Mouse (Mus musculus): ENCODE measurements around the gene Mfsd14b. TPM values are rescaled to one million over a fixed set of nuclear protein-coding genes. Genes with fewer than 3 reads are reported as not detected.

Mfsd14b gene
- 59.8 TPM for polyA plus RNA-seq (2015; fragmentation: Illumina TruSeq; extraction: RNeasy Lipid Tissue Mini Kit (QIAGEN cat#74804); ENCODE audit: insufficient read depth, low replicate concordance)

DNA sequence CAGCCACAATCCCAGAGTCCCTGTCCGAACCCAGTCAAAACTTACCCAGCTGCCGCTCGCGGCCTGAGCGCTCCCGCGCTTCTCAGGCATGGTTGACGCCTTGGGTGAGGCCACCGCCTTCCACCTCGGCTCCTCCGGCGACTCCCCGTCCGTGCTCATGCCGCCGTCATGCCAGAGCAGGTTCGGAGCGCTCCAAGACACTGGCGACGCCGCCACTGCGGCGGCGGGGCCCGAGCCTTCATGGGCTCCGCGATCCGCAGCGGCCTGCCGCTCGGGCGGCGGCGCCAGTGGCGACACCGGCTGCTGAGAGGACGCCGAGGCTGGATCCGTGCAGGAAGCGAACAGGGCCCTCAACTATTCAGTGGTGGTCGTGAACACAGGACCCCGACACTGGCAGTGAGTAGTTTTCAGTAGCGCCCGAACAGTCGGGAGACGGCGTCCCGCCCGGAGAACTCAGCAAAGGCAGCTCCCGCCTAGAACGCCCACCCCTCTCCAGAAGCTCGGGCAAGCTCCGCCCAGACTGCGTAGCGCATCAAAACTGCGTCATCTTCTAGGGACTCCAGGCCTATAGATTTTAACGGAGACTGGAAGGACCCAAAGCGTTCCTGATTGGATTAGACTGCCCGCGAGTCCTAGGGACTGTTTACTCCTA, at the start of gene Mfsd14b:
Gene Mfsd14b (minus strand): TSS at position 517 of the 652 bp plus-strand sequence.

DNA sequence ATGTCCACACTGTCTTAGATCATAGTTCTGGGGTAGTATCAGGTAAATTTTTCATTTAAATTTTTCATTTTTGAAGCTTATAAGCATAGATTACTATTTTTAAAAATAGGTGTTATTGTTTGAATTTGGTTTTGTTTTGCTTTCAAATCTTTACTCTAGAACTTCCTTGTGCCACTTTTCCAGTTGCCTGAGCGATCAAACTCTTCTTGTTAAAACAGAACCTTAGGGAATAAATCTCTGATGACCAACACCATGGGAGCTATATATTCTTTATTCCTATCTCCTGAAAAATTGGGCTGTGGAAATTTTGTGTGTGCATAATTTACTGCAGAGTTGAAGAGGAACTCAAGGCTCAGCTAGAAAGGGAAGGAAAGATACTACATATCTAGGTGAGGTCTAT, 37.2 kb upstream of the Mfsd14b start, which contains the start of gene Olfr466:
Gene Olfr466 (plus strand): TSS at position 301 of the 400 bp plus-strand sequence.

DNA sequence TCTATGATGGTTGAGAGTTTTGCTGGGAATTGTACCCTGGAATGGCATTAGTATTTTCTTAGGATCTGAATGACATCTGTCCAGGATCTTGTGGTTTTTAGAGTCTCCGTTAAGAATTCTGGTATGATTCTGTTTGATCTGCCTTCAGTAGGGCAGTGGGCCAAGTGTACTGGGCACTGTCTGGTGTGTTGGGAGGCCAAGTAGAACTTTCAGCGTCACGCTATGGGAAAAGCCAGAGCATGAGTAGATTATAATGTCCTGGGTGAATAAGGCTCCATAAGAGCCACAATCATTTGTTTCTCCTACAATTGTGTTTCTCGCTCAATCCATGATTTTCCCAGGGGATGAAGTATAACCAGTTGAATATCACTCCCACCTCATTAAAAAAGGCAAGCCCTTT, 25.0 kb upstream of the Mfsd14b start, which contains the start of gene Olfr465-ps1:
Gene Olfr465-ps1 (plus strand): TSS at position 301 of the 400 bp plus-strand sequence.

DNA sequence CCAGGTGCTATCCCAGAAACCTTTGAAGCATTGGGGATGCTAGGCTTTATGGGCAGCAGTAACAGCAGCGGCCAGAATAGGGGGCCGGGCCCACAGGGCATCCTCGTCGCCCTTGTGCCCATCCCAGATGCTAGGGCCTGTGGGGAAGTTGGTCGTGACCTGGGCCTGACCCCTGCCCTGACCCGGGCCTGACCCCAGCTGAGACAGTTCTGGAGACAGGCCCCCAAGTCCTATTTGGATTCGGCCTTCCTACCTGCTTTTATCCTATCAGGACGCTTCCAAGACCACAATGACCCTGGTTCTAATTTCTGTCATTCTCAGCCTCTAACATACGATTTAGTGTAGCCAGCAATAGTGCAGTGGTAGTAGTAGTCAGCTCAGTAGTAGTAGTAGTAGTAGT, 60.1 kb downstream of the Mfsd14b start, which contains the start of gene Prss47:
Gene Prss47 (minus strand): TSS at position 101 of the 400 bp plus-strand sequence.

DNA sequence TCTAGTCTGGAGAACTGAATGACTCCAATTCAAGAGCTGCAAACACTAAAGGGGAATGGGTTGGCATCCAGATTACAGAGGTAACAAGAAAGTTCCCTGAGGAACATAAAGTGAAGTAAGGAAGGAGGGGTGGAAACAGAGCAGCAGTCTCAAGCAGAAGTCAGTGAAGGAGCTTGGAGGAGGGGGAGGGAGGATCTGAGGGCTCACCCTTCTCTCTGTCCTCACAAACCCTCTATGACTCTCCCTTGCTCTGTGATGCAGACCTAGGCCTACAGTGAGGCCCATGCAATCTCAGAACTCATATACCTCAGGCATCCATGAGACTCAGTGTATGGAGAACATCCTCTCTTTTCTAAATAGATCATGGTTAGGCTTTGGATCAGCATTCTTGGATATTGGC, 80.0 kb downstream of the Mfsd14b start, which contains the start of gene Spata31d1c:
Gene Spata31d1c (plus strand): TSS at position 301 of the 400 bp plus-strand sequence.

Other genes with a start within 250 kb of the Mfsd14b start
- gene Cntnap3, start 209.0 kb downstream of the Mfsd14b start, polyA plus RNA-seq (2015; fragmentation: Illumina TruSeq; extraction: RNeasy Lipid Tissue Mini Kit (QIAGEN cat#74804); ENCODE audit: insufficient read depth, low replicate concordance): not detected
- gene Spata31, start 195.6 kb downstream of the Mfsd14b start, polyA plus RNA-seq (2015; fragmentation: Illumina TruSeq; extraction: RNeasy Lipid Tissue Mini Kit (QIAGEN cat#74804); ENCODE audit: insufficient read depth, low replicate concordance): not detected
- not detected for gene Spata31d1c, start 79.9 kb downstream of the Mfsd14b start, polyA plus RNA-seq (2015; fragmentation: Illumina TruSeq; extraction: RNeasy Lipid Tissue Mini Kit (QIAGEN cat#74804); ENCODE audit: insufficient read depth, low replicate concordance)
- not detected for gene Prss47, start 60.2 kb downstream of the Mfsd14b start, polyA plus RNA-seq (2015; fragmentation: Illumina TruSeq; extraction: RNeasy Lipid Tissue Mini Kit (QIAGEN cat#74804); ENCODE audit: insufficient read depth, low replicate concordance)
- gene Olfr465-ps1, start 25.1 kb upstream of the Mfsd14b start, polyA plus RNA-seq (2015; fragmentation: Illumina TruSeq; extraction: RNeasy Lipid Tissue Mini Kit (QIAGEN cat#74804); ENCODE audit: insufficient read depth, low replicate concordance): not detected
- gene Olfr466, start 37.3 kb upstream of the Mfsd14b start, polyA plus RNA-seq (2015; fragmentation: Illumina TruSeq; extraction: RNeasy Lipid Tissue Mini Kit (QIAGEN cat#74804); ENCODE audit: insufficient read depth, low replicate concordance): not detected
- not detected for gene Nlrp4f, start 93.0 kb upstream of the Mfsd14b start, polyA plus RNA-seq (2015; fragmentation: Illumina TruSeq; extraction: RNeasy Lipid Tissue Mini Kit (QIAGEN cat#74804); ENCODE audit: insufficient read depth, low replicate concordance)
- gene Gm10775, start 146.6 kb upstream of the Mfsd14b start, polyA plus RNA-seq (2015; fragmentation: Illumina TruSeq; extraction: RNeasy Lipid Tissue Mini Kit (QIAGEN cat#74804); ENCODE audit: insufficient read depth, low replicate concordance): not detected
- 53.0 TPM for gene Zfp369, start 165.8 kb upstream of the Mfsd14b start, polyA plus RNA-seq (2015; fragmentation: Illumina TruSeq; extraction: RNeasy Lipid Tissue Mini Kit (QIAGEN cat#74804); ENCODE audit: insufficient read depth, low replicate concordance)

Measured in spleen, adult 10 weeks (tissue).